24 mouse cellular contexts compared by ENCODE assay signal in genomic region chr1:171551326-171551725, GRCm38 (mm10). TPM values are rescaled to one million over a fixed set of nuclear protein-coding genes. Genes with fewer than 3 reads are reported as not detected.
DNase-seq lines count a peak whose midpoint lies in the region; ATAC-seq lines count a peak whose summit lies in the region.
"Had no signal": no experiment of that assay in that cellular context is flagged by ENCODE, and none has a peak within 500 bp of the region (broad histone marks: within the 10 kb centered on the region; RNA-seq: fewer than 3 reads in every experiment).

No protein-coding gene starts in this region.

- H3K4me3 ChIP-seq in heart, embryonic 16.5 days (ENCODE audit: low read length): no peak overlapping the region
- no peak overlapping the region for H3K4me3 ChIP-seq in heart, embryonic 10.5 days
- H3K4me3 ChIP-seq: embryonic facial prominence, embryonic 13.5 days; heart, embryonic 12.5 days; hindbrain, embryonic 15.5 days; liver, embryonic 15.5 days; midbrain, embryonic 12.5 days; neural tube, embryonic 12.5 days had no signal

- H3K4me1 ChIP-seq in heart, embryonic 16.5 days (ENCODE audit: control insufficient read depth, insufficient read depth, low read length): peaks cover 11% of the 10 kb centered on the region
- peaks cover 9% of the 10 kb centered on the region for H3K4me1 ChIP-seq in heart, embryonic 10.5 days
- H3K4me1 ChIP-seq: embryonic facial prominence, embryonic 13.5 days; hindbrain, embryonic 15.5 days; liver, embryonic 15.5 days; midbrain, embryonic 12.5 days; neural tube, embryonic 12.5 days had no signal

- peak overlapping the region; percentile 19; the same call in 1 of the 2 replicates for H3K27ac ChIP-seq in heart, embryonic 16.5 days (ENCODE audit: low read length)
- H3K27ac ChIP-seq in heart, embryonic 10.5 days: no peak overlapping the region
- H3K27ac ChIP-seq: embryonic facial prominence, embryonic 13.5 days; hindbrain, embryonic 15.5 days; liver, embryonic 15.5 days; macrophage; midbrain, embryonic 12.5 days; neural tube, embryonic 12.5 days had no signal

- no peak overlapping the region for H3K9ac ChIP-seq in heart, embryonic 16.5 days (ENCODE audit: low read length)
- H3K9ac ChIP-seq: embryonic facial prominence, embryonic 13.5 days; heart, embryonic 12.5 days; hindbrain, embryonic 15.5 days; liver, embryonic 15.5 days; midbrain, embryonic 12.5 days; neural tube, embryonic 12.5 days had no signal

- no peaks in the 10 kb centered on the region for H3K27me3 ChIP-seq in heart, embryonic 16.5 days (ENCODE audit: control insufficient read depth, insufficient read depth, low read length)
- H3K27me3 ChIP-seq in heart, embryonic 10.5 days (ENCODE audit: insufficient read depth, poor library complexity, severe bottlenecking): no peaks in the 10 kb centered on the region
- H3K27me3 ChIP-seq in splenic B cell, adult 2 months (ENCODE audit: control insufficient read depth, insufficient read depth, low read length, poor library complexity, severe bottlenecking): no peaks in the 10 kb centered on the region
- H3K27me3 ChIP-seq: embryonic facial prominence, embryonic 13.5 days; heart, embryonic 12.5 days; hindbrain, embryonic 15.5 days; liver, embryonic 15.5 days; midbrain, embryonic 12.5 days; neural tube, embryonic 12.5 days had no signal

- no peaks in the 10 kb centered on the region for H3K36me3 ChIP-seq in heart, embryonic 16.5 days (ENCODE audit: control insufficient read depth, insufficient read depth)
- no peaks in the 10 kb centered on the region for H3K36me3 ChIP-seq in heart, embryonic 10.5 days
- no peaks in the 10 kb centered on the region for H3K36me3 ChIP-seq in splenic B cell, adult 2 months (ENCODE audit: control insufficient read depth, insufficient read depth, low read length, poor library complexity, severe bottlenecking)
- H3K36me3 ChIP-seq: embryonic facial prominence, embryonic 13.5 days; heart, embryonic 12.5 days; hindbrain, embryonic 15.5 days; liver, embryonic 15.5 days; midbrain, embryonic 12.5 days; neural tube, embryonic 12.5 days had no signal

- 66% methylated on average over 7 of the region's 7 CpGs for WGBS in heart, embryonic 16.5 days
- 88% methylated on average over 7 of the region's 7 CpGs for WGBS in heart, embryonic 10.5 days

- no peak for DNase-seq in heart, embryonic 10.5 days (ENCODE audit: low spot score)
- DNase-seq in thymus, postnatal 25 days: peak; percentile 20
- no peak for DNase-seq in thymus, postnatal 14 days
- DNase-seq in induced T-regulatory cell, adult 2 months (ENCODE audit: low read depth): peak; percentile 24
- DNase-seq in splenic B cell, adult 2 months (ENCODE audit: low read depth, low spot score): peak; percentile 75
- no peak for DNase-seq in kidney, adult 18-20 months
- DNase-seq in heart, adult 11 months: no peak
- DNase-seq: adrenal gland, postnatal 14 days; cerebellum, adult 11 months; cerebellum, postnatal 10 days; gastrocnemius, postnatal 14 days; heart, postnatal 36 days; kidney, adult 11 months; kidney, postnatal 10 days; layer of hippocampus, postnatal 36 days had no signal

- peaks cover 4% of the 10 kb centered on the region for H3K9me3 ChIP-seq in heart, embryonic 16.5 days (replicated peaks; ENCODE audit: control insufficient read depth, low read length)
- no peaks in the 10 kb centered on the region for H3K9me3 ChIP-seq in heart, embryonic 10.5 days
- H3K9me3 ChIP-seq: hindbrain, embryonic 15.5 days; liver, embryonic 15.5 days; midbrain, embryonic 12.5 days; neural tube, embryonic 12.5 days had no signal

- no peak for ATAC-seq in heart, embryonic 16.5 days (replicated peaks; ENCODE audit: extremely low read depth, insufficient read depth, low FRiP score)
- ATAC-seq: forebrain, embryonic 14.5 days had no signal

- no peak overlapping the region for H3K4me2 ChIP-seq in heart, embryonic 16.5 days (ENCODE audit: low read depth, low read length)
- H3K4me2 ChIP-seq: embryonic facial prominence, embryonic 13.5 days; heart, embryonic 12.5 days; hindbrain, embryonic 15.5 days; liver, embryonic 15.5 days; midbrain, embryonic 12.5 days; neural tube, embryonic 12.5 days had no signal

RNA-seq across cellular contexts. Expression of gene Cd244a, which starts 7.7 kb away (rescaled TPM):
- 0.76 and 1.1 TPM in 2 replicates for polyA plus RNA-seq in heart, embryonic 16.5 days (2015; fragmentation: Nextera tagmentation; extraction: Ambion mirVana)
- 0.13 TPM in 1 of 2 replicates, not detected in the other for polyA plus RNA-seq in heart, embryonic 10.5 days (2016; fragmentation: Nextera tagmentation; extraction: Ambion mirVana)
- polyA plus RNA-seq: embryonic facial prominence, embryonic 13.5 days; forebrain, embryonic 14.5 days; heart, embryonic 12.5 days; hindbrain, embryonic 15.5 days; midbrain, embryonic 12.5 days; neural tube, embryonic 12.5 days had no signal

RNA-seq across cellular contexts. Expression of gene Itln1, which starts 16.2 kb away (rescaled TPM):
- polyA plus RNA-seq in heart, embryonic 16.5 days (2015; fragmentation: Nextera tagmentation; extraction: Ambion mirVana): 0.49 TPM in 1 of 2 replicates, not detected in the other
- polyA plus RNA-seq in heart, embryonic 10.5 days (2016; fragmentation: Nextera tagmentation; extraction: Ambion mirVana): not detected in 2 replicates
- polyA plus RNA-seq: embryonic facial prominence, embryonic 13.5 days; forebrain, embryonic 14.5 days; heart, embryonic 12.5 days; hindbrain, embryonic 15.5 days; liver, embryonic 15.5 days; macrophage; midbrain, embryonic 12.5 days; neural tube, embryonic 12.5 days had no signal

RNA-seq across cellular contexts. Expression of gene Alyref2, which starts 48.0 kb away (rescaled TPM):
- 15.8 and 17.2 TPM in 2 replicates for polyA plus RNA-seq in heart, embryonic 16.5 days (2015; fragmentation: Nextera tagmentation; extraction: Ambion mirVana)
- polyA plus RNA-seq in heart, embryonic 10.5 days (2016; fragmentation: Nextera tagmentation; extraction: Ambion mirVana): 10.7 and 10.8 TPM in 2 replicates

RNA-seq across cellular contexts. Expression of gene Ly9, which starts 55.9 kb away (rescaled TPM):
- 1.00 and 2.2 TPM in 2 replicates for polyA plus RNA-seq in heart, embryonic 16.5 days (2015; fragmentation: Nextera tagmentation; extraction: Ambion mirVana)
- polyA plus RNA-seq in heart, embryonic 10.5 days (2016; fragmentation: Nextera tagmentation; extraction: Ambion mirVana): not detected in 2 replicates
- polyA plus RNA-seq: forebrain, embryonic 14.5 days; midbrain, embryonic 12.5 days; neural tube, embryonic 12.5 days had no signal

Comparison
In these comparisons a context has a peak if more than half of its experiments do, and no peak if none do; other contexts are left out.
1. DNase-seq: peak in thymus, postnatal 25 days (single experiment), induced T-regulatory cell, adult 2 months (single experiment) and splenic B cell, adult 2 months (single experiment); none in heart, embryonic 10.5 days (single experiment), thymus, postnatal 14 days (single experiment), kidney, adult 18-20 months (single experiment) and heart, adult 11 months (single experiment).